Mouse (Mus musculus) gastrocnemius, postnatal 10 days (tissue): ENCODE measurements around the gene Camp. TPM values are rescaled to one million over a fixed set of nuclear protein-coding genes. Genes with fewer than 3 reads are reported as not detected.

Experiments used
- DNase-seq: peaks from one replicate; pipeline ENCODE4 v3.0.0; 2021; ENCODE audit warnings: mixed read lengths
- long read RNA-seq, 2 experiments: library from polyadenylated mRNA; stranded (forward); transcript quantifications; one replicate each; pipeline ENCODE4 v2.0.0; 2021
- total RNA-seq, 2 experiments: library from RNA; stranded (reverse); gene quantifications; 2 replicates each; pipeline ENCODE4 v1.2.3; 2021

Gene Camp
- total RNA-seq = 1 to 10 TPM in 1 of 2 experiments, not detected in 1; 7.8 TPM
- long read RNA-seq, experiment 1, partial matches to known transcripts = 0 of 3 reads
- long read RNA-seq, experiment 1, other reads (novel, unspliced or antisense) = 0 of 3 reads
- long read RNA-seq, experiment 2 = 0 reads

DNA sequence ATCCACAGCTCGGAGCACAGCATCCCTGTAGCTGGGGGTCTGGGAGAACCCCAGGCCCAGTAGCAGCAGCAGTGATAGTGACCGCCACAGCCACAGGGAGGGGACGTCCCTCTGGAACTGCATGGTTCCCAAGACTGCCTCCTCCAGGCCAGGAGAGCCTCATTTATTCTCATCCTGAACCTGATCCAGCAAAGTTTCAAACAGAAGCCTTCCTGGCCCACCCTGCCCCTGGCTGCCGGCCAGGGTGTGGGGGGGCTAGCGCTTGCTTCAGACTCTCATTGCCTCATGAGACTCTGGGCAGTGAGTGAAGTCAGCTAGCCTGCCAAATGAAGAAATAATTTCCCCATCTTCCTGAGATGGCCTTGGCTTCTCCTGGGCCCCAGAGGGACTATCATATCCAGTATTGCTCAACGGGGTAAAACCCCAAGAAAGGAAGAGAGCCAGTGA, at the start of gene Camp:
Camp (minus strand) TSS at position 306 of the 447 bp plus-strand sequence.
- peak; percentile 57 for DNase-seq

DNA sequence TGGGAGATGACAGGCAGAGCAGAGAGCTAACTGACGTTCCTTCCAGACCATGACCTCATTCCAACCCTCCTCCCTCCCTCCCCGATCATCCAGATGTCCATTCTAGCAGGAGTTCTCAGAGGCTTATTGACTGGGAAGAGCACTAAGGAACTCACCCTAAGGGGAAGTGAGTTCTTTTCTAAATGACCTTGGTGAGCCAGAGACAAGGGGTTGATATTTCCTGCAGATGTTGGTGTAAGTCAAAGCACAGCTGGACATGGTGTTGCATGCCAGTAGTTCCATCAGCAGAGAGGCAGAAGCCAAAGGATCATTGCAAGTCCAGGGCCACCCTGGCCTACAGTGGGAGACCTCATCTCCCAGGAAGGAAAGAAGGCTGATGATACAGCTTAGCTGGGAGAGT, 48.6 kb upstream of the Camp start:
- no peak for DNase-seq

DNA sequence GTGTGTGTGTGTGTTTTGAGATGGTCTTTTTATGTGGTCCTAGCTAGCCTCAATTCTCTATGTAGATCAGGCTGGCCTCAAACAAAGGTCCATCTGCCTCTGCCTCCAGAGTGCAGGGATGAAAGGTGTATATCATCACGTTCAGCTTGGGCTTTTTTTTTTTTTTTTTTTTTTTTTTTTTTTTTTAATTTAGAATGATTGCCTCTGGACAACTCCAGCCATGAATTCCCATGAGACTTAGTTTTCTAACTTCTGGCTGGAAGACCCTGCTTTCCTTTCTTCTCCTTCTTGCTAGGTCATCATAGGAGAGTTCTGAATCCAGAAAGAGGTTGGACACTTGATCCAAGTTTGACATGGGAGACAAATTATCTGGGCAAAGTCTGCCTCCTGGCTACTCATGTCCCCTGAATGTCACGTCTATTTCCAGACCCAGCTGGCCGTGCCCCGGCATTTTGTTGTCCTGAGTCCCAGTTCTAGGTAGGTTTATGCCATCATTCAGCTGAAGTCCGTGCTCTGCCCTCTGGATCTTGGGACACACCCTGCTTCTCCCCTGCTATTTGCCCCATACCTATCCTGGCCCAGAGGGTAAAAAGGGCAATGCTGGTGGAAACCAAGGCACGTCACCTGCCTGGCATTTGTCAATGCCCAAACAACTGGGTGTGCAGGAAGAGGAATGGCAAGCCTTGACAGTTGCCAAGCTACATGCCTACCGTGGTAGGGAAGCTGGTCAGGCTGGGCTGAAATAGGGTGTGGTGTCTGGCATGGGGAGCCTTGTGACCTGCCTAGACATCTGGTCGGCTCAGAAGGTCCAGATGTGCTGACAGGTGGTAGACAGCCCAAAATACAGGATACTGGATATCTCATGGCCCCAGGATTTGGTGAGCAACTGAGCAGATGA, 47.1 kb upstream of the Camp start:
- peak; percentile 33 for DNase-seq

DNA sequence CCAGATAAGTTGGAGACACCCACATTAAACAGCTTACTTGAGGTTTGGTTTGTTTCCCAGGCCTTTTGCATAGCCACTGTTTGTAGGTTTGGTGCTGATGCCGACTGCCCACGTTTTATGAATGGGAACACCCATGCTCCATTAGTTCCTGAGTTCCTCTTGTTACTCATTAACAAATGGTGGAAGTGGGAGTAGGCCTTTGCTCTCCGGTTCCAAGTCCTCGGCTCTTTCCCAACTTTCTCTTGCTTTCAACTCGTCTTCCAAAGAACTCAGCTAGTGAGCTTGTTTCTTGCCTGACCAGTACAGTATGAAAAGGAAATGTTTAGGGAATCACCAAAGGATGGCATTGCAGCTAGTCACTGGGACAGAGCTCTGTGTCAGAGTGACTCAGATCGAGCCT, 46.2 kb upstream of the Camp start:
- no peak for DNase-seq

DNA sequence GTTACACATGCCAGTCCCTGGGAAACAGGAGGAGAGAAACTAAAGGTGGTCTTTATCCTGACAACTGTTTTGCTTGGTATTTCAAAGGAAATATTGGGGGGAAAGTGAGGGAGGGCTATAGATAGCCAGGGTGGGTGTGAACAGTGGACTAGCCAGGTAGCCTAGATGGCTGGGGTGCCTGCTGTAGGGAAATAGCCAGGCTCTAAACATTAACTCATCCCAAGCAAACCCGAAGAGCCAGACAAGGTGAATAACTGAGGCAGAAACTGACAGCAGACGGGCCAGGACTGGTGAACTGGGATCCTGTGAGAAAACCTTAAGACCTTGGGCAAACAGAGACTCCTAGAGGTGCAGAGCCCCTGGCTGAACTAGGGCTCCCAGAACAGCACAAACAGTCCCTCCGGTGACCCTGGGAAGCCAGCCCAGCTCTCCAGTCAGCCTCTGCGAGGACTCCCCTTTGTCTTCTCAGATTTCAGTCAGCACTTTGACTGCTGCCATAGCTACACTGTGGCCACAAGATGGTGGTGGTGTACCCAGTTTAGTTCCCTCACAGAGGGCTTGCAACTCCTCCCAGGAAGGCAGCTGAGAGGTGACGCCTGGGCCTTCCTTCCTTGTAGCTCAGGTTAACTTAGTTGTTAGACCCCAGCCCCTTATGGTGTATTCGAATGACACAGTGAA, 45.1 kb upstream of the Camp start:
- peak; percentile 60 for DNase-seq

DNA sequence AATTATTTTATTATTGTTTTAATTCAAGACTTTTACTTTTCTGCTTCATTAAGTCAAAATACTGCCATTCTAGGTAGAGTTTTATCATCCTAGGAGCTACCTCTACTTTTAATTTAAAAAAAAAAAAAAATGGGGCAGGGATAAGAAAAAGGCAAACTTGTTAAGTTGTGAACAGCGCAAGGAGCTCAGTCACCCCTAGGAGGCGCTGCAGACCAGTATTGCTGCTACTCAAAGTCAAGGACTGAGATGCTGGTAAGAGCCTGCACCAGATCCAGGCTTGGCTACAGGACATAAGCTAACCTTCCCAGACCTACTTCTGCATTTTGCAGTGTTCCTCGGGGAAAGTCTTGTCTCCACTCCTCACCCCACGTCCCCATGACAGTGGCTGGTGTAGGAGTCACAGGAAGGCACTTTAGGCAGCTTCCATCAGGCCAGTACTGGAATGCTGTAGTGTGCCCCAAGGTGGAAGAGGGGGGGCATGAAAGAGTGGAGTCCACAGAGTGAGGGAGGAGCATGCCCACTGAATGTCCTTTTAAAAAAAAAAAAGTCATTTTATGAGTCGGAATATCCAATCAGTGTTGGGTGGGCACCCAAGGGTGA, 43.3 kb upstream of the Camp start:
- peak; percentile 89 for DNase-seq

DNA sequence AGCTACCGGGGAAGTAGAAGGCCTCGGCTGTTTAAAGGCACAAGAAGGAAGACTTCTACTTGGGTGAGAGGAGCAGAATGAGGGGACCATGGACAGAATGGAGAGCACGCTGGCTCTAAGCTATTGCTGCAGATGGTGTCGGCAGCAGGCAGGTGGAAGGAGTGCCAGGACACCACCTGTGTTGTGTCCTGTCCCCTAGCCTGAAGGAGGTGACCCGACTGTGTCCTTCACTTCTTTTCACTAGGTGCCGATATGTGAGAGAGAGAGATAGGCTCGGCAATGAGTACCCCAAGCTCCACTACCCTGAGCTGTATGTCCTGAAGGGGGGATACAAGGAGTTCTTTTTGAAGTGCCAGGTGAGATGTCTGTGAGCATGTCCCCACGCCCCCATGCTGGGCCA, 42.1 kb upstream of the Camp start:
- DNase-seq = no peak

DNA sequence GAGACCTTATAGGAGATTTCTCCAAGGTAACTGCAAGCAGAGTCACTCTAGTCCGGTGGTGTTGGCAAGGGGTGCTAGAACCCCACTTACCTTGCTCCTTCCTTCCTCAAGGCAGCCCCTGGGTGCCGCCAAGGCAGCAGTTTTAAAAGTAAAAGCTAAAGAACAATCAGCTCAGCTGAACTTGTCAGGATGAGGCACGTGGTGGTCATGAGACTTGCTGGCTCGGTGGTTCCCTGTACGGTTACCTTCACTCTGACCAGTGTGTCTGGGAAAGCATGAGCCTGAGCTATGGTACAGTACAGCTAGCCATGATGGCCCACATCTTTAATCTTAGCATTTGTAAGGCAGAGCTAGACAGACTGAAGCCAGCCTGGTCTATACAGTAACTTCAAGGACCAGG, 37.9 kb upstream of the Camp start:
- DNase-seq = no peak

DNA sequence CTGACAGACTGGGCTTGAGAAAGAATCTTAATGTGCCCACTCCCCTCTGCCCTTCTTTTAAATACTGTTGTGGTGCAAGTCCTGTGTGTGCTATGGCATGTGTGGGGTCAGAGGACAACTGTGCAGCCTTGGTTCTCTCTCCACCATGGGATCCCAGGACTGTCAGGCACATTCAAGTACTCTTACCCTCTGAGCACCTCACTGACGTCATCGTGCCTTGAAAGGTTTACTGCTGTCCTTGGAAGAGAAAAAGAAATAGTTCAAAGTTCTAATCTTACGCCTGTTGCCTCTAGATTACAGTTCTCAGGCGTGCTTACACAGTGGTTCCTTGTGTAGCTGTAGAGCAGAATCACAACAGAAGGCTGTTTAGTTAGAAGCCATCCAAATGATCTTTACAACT, 36.8 kb upstream of the Camp start:
- no peak for DNase-seq

DNA sequence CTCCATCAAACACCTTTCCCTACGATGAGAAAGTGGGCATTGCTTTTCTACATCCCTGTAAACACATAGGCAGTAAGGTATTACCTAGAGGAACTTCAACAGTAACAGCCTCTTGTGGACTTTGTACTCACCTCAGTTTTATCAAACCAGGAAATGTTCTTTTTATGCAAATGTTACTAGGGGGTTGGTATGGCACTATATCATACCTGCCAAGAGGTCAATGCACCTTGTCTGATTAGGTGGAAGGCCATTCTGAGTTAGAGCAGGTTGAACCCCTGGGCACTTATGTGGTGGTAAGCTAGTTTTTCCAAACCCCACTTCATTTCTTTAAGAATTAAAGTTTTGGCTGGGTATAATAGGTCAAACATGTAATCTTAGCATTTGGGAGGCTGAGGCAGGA, 29.9 kb upstream of the Camp start:
- DNase-seq = no peak

DNA sequence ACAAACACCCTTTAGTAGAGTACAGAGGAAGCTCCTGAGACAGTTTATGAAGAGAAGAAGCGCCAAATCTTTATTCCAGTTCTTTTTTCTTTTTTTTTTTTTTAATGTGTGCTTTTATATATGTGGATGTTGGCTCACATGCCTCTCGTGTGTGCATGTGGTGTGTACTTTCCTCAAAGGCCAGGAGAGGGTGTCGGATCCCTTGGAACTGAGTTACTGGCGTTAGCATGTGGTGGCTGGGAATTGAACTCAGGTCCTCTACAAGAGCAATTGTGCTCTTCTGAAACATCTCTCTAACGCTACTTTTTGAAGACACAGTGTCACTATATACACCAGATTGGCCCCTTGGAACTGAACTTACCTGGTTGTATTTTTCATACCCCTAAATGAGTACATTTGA, 28.2 kb upstream of the Camp start:
- DNase-seq = no peak

DNA sequence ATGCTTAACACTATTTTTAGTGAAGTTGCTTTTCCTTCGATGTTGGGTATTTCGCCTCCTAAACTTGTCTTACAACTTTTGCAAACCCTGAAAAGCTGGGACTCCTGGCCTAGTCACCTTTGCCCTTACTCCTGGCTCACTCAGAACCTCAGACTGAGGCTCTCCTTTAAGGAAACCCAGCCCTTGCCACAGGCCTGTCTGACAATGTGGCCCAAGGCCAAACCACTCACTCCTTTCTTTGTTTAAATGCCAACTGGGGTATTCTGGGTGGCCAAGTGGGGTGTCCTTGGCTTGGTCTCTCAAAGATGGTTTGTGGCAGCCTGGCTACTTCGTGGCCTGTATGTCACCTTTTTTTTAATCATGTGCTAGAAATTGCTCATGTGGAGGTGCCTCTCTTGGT, 27.3 kb upstream of the Camp start:
- no peak for DNase-seq

DNA sequence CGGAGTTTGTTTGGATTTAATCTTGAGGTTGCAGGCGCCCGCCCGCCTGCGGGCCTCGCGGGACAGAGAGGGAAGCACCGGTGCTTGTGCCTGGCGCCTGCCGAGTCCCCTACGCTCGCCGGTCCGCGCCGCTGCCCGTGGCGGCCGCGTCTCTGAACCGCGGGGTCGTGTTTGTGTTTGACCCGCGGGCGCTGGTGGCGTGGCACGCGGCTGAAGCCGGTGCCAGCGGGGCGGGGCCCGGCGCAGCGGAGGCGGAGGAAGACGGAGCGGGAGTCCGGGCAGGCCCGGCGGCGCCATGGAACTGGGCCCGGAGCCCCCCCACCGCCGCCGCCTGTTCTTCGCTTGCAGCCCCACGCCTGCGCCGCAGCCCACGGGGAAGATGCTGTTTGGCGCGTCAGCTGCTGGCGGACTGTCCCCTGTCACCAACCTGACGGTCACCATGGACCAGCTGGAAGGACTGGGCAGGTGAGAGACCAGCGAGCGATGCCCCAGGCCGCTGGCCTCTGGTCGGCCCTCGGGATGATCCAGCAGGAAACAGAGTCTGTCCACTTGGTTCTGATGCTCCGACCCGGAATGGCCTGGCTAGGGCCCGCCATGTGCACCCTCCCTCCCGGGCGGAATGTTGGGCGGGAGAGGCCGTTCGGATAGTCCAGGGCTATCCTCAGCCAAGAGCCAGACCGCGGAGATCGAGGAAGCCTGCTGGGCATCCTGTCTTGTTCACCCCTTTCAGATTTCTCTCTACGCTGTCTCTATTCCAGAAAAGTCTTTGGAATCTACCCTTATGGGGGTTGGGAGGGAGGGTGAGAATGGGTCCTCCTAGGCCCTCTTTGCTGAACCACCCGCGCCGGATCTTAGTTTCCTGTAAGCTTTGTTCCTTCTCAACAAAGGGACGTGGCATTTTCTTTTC, 26.5 kb upstream of the Camp start:
- peak; percentile 72 for DNase-seq

DNA sequence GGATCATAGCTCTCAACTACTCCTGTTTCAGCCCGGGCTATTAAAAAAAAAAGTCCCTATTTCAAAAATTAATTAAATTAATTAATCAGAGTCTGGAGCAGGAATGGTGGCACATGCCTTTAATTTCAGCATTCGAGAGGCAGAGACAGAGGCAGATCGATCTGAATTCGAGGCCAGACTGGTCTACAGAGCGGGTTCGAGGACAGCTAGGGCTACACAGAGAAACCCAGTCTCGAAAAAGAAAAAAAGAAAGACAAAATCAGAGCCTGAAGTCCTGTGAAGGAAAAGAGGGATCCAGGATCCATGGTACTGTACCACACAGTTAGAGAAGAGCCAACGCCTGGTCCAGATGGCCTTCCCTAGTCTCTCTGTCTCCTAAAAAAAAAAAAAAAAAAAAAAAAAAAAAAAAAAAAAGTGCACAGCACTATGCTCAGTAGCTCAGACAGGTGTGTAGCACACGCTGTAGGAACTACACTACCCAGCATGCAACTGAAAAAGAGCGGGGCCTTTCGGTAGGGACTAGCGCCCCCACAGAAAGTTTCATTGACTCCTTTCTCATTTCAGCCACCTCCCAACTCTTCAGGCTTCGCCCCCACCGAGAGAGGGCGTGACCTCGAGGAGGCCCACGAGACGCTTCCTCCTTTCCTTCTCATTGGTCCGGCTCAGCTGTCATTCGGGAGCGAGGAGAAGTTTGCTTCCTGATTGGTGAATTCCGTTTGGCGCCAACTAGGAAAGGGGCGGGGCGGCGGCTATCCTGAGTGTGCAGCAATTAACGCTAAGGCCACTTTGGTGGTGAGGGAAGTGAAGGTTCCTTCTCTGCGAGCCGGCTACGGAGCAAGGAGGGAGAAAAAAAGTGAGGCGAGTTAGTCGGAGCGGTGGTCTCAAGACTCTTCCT, 25.6 kb upstream of the Camp start, which contains the start of gene Cdc25a:
Cdc25a (plus strand) TSS at position 783 of the 895 bp plus-strand sequence.
- DNase-seq = peak; percentile 96

DNA sequence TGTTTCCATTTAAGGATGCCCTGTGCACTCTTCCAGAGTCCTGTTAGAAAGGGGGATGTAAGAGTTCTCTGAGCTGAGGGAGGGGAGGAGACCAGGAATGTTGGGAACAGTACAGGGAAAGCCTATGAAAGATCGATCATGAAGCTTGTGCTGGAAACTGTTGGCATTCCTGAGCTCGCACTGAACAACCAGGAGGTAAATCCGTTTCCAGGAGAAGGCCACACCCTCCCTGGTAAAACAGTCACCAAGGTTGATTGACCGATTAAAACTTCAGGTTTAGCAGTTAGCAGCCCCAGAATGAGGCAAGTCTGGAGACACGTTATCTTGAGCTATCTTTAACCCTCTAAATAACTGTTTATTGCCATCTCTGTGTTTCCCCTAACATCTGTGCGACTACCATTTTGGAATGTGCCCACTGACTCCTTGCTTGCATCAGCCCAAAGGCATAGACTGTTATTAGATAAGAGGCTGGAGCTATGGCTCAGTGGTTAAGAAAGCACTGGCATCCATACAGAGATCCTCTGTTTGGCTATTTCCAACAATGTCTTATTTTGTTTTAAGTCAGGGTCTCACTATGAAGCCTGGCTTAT, 21.7 kb upstream of the Camp start:
- no peak for DNase-seq

DNA sequence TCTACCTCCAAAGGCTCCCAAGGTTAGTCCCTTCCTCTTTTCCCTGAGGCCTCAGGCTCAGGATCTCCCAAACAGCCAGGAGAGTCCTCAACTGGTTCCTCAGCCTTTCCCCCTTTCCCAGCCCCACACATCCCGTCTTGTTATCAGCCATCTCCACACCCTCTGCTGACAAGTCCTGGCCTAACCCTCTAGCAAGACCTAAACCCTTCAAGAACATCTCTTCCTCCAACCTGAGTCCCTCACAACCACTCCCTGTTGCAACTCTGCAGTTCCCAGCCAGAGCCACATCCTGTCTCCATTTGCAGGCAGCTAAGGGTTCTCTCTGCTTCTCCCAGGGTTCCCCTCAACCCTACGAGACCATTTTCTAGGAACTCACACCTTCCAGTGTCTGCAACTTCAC, 16.8 kb upstream of the Camp start:
- no peak for DNase-seq

DNA sequence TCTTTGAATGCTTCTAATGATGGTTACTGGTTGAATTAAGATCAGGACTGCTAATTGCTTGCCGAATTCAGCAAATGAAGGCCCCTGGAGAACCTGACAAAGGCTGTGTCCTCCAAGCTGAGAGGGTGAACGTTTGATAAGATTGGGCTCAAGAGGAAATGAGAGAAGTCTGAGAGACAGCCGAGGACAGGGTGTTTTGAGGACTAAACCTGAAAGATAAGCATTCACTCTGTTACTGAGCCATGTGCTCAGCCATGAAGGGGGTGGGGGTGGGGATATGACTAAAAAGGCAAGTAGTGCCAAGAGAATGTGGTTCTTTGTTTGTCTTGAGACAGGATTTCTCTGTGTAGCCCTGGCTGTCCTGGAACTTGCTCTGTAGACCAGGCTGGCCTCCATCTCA, 13.7 kb upstream of the Camp start:
- no peak for DNase-seq

DNA sequence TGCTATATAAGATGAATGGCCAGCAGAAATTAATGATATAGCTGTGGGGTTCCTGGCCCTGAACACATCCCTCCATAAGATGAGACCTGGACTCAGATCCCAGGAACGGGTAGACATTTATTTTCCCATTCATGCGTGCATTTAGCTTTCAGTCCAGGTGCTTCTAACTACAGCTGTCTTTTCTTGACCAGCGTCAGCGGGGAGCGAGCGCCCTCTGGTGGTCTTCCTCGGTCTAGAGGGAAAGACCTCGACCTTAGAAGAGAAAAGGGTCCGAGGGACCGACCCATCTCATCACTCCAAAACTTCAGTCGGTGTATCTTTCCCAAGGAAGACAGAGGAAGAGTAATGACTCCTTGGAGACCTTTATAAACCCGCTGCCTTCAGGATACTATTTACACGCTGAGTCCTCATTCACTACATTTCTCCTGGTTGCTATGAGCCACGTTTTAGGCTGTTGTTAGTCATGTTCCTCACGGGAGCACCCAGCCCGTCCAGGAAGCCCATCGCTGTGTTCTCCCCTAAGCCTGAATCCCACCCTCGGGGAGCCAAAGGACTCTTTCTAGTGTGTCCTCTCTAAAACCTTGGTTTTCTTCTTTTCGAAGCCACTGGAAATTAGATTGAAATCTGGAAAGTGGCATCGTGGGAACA, 13.1 kb upstream of the Camp start:
- DNase-seq = peak; percentile 88

DNA sequence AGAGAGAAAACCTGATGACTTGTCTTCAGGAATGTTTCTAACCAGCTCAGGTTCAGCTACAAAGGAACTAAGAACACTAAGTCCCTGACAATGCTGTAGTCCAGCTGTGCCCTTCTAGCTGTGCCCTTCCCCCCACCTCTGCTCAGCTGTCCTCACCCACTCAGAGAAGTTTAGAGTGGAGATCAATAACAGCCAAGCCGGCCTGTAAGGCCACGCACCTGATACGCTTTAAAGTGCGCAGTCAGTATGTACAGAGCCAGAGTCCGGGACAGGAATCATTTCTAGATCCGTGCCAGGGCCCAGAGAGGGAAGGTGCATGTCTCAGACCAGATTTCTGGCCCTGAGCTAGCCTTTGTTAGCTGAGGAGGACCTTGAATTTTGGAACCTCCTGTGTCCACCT, 6.5 kb upstream of the Camp start:
- no peak for DNase-seq

DNA sequence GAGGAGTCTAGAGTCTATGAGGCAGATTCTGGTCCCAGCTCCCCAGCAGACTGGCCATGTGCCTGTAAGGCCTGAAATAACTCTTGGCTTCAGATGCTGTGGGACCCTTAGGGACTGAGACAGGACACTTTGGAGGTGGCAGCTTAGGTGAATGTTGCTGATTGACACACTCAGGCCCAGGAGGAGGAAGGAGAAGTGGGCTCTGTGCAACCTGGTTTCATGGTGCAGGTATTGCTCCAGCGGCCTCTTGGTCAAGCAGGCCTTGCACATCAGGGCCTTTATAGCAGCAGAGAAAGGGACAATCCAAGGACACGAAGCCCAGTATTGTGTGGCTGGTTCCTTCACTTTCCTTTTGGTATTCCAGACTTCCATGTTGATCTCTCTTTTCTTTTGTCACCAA, 4.9 kb upstream of the Camp start:
- no peak for DNase-seq
